Mouse (Mus musculus) forebrain, embryonic 15.5 days (tissue): ENCODE results near the gene Olfr668. TPM values are rescaled to one million over a fixed set of nuclear protein-coding genes. Genes with fewer than 3 reads are reported as not detected.
"Not testable (repeated sequence)": the region's sequence is repeated elsewhere in the genome, so short reads cannot be mapped to it uniquely, and the experiment has no call there.

Source experiments
- ATAC-seq: fragments of 200-750 bp; cut with Nextera tagmentation; replicated peaks from 2 replicates; pipeline ENCODE4 v1.8.0; 2017; ENCODE audit warnings: mild to moderate bottlenecking, moderate TSS enrichment, moderate library complexity
- H3K27ac ChIP-seq: fragments of 300-500 bp; sonication (generic); replicated peaks from 2 replicates; pipeline ENCODE4 v1.5.1; 2015; ENCODE audit warnings: mild to moderate bottlenecking, inconsistent platforms
- H3K27me3 ChIP-seq: fragments of 300-500 bp; sonication (generic); 2 replicates; pipeline ENCODE4 v1.6.1; 2015; ENCODE audit warnings: inconsistent platforms
- H3K36me3 ChIP-seq: fragments of 300-500 bp; sonication (generic); 2 replicates; pipeline ENCODE4 v1.6.1; 2015; ENCODE audit warnings: mild to moderate bottlenecking, inconsistent platforms
- H3K4me1 ChIP-seq: fragments of 300-500 bp; sonication (generic); 2 replicates; pipeline ENCODE4 v1.6.1; 2015; ENCODE audit warnings: inconsistent platforms
- H3K4me2 ChIP-seq: fragments of 300-500 bp; sonication (generic); replicated peaks from 2 replicates; pipeline ENCODE4 v1.6.1; 2015; ENCODE audit warnings: mild to moderate bottlenecking, inconsistent platforms
- H3K4me3 ChIP-seq: fragments of 300-500 bp; sonication (generic); 2 replicates; pipeline ENCODE4 v1.5.1; 2015; ENCODE audit warnings: mild to moderate bottlenecking, inconsistent platforms
- H3K9ac ChIP-seq: fragments of 300-500 bp; sonication (generic); replicated peaks from 2 replicates; pipeline ENCODE4 v1.6.1; 2015; ENCODE audit warnings: mild to moderate bottlenecking, inconsistent platforms
- H3K9me3 ChIP-seq: fragments of 300-500 bp; sonication (generic); 2 replicates; pipeline ENCODE4 v1.6.1; 2016; ENCODE audit warnings: inconsistent platforms
- WGBS: fragments of 180-500 bp; shearing (Covaris S2); methylation state at CpG from one replicate; pipeline ENCODE4 v1.1.7; 2015; ENCODE audit warnings: mixed read lengths; 5-methylcytosine and 5-hydroxymethylcytosine counted together
- polyA plus RNA-seq: library from polyadenylated mRNA; unstranded; fragments of >200 nt; fragmentation: Nextera tagmentation; extraction: Ambion mirVana; gene quantifications from 2 replicates; pipeline ENCODE4 v1.2.1, GENCODE M21; 2015

The Olfr668 gene
- polyA plus RNA-seq: not detected in 2 replicates

DNA sequence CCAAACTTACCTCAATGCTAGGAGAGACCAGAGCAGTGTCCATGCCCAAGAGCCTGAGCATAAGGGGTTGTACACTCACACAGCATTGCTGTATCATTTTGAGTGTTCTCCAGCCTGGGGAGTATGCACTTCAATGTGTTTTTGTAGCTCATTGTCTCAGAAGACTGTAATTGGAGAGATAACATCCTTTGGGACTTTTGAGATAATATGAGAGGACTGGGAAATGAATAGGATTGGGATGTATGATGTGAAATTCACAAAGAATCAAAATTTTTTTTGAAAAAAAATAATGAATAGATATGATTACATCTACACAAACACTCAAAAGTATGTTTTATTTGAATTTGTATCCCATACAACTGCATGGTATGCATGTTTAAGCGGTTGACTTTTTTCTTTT is at the start of gene Olfr668:
Olfr668 (minus strand) TSS at position 101 of the 400 bp plus-strand sequence.
- H3K36me3 ChIP-seq: no peaks in the 10 kb centered on the region
- H3K27ac ChIP-seq: no peak within 1 kb of the TSS
- H3K9ac ChIP-seq: no peak within 1 kb of the TSS
- no peak within 1 kb of the TSS for H3K4me2 ChIP-seq
- no peaks in the 10 kb centered on the region for H3K27me3 ChIP-seq
- no peak for ATAC-seq
- no peak within 1 kb of the TSS for H3K4me3 ChIP-seq
- 80% methylated on average over 1 of the region's 1 CpGs for WGBS
- no peaks in the 10 kb centered on the region for H3K9me3 ChIP-seq
- H3K4me1 ChIP-seq: no peaks in the 10 kb centered on the region

DNA sequence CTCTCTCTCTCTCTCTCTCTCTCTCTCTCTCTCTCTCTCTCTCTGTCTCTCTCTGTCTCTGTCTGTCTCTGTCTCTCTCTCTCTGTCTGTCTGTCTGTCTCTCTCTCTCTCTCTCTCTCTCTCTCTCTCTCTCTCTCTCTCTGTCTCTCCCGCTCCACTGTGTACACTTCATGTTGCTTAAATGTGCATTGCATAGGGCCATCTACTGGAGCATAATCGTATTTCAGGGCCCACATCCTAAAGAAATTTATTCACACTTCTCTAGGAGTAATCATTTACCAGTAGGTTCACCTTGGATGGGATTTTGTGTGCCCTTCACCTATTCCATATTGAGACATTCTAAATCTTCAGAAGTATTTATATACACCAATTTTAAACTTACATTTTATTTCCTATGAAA is 44.6 kb upstream of the Olfr668 start:
- ATAC-seq, H3K36me3 ChIP-seq, H3K27ac ChIP-seq, H3K4me1 ChIP-seq, H3K4me3 ChIP-seq, H3K27me3 ChIP-seq, H3K9me3 ChIP-seq, H3K9ac ChIP-seq, H3K4me2 ChIP-seq: not testable (repeated sequence)
- WGBS: 79% methylated on average over 2 of the region's 2 CpGs

DNA sequence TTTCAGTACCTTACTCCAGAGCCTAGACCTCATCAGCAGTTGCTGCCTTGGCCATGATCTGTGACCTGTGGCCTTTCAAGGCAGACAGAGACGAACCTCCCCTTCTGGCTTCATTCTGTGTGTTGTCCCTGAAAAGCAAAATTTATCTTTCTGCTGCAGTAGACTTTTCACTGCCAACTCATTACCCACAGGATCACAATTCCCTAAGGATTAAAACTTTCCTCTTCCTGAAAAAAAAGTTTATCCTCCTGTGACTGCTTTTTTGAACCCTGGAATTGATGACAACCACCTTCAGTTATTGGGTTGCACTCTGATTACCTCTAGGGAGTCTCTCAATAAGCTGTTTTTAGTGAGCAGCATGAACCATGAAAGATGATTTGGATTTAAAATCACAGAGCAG is 34.7 kb upstream of the Olfr668 start, which contains the start of gene Olfr670:
Olfr670 (minus strand) TSS at position 101 of the 400 bp plus-strand sequence.
- 62% methylated on average over 1 of the region's 1 CpGs for WGBS
- ATAC-seq: no peak
- Histone ChIP-seq H3K4me3 (no peak within 1 kb of the TSS), H3K36me3 (no peaks in the 10 kb centered on the region), H3K9ac (no peak within 1 kb of the TSS), H3K9me3 (no peaks in the 10 kb centered on the region), H3K4me1 (no peaks in the 10 kb centered on the region), H3K4me2 (no peak within 1 kb of the TSS), H3K27ac (no peak within 1 kb of the TSS), H3K27me3 (no peaks in the 10 kb centered on the region)

DNA sequence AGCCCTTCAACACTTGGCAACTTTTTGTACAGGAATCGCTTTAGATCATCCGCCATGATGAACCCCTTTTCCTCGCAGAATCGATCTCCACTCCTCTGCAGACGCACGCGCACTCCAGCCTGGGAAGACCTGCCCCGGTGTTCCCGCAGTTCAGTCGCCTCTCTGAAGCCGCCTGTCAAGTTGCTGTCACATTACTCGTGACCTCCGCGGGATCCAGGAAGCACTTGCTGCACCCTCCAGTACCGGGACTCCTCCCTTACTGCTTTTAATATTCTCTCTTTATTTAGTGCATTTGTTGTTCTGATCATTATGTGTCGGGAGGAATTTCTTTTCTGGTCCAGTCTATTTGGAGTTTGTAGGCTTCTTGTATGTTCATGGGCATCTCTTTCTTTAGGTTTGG is 22.4 kb upstream of the Olfr668 start:
- H3K27me3 ChIP-seq, H3K9ac ChIP-seq, H3K36me3 ChIP-seq, H3K4me3 ChIP-seq, H3K4me2 ChIP-seq, H3K4me1 ChIP-seq, ATAC-seq, H3K27ac ChIP-seq, H3K9me3 ChIP-seq: not testable (repeated sequence)
- WGBS: 96% methylated on average over 16 of the region's 16 CpGs

DNA sequence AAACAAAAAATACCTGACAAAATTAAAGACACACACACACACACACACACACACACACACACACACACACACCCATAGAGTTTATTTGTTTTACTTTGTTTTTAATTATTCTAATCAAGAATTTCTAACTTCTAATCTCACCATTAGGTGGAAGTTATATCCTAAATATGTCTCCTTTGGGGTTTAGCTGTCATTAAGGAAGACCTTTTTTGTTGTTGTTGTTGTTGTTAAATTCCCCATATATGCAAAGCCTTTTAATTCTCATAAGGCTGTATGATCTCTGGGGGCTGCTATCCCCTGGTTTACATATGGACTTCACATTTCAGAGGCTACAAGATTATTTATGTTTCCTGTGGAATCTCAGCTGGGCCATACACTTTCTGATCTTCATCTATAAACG is 6.1 kb upstream of the Olfr668 start, which contains the start of gene Olfr669:
Olfr669 (plus strand) TSS at position 301 of the 400 bp plus-strand sequence.
- no peaks in the 10 kb centered on the region for H3K36me3 ChIP-seq
- no peaks in the 10 kb centered on the region for H3K4me1 ChIP-seq
- no peak within 1 kb of the TSS for H3K9ac ChIP-seq
- H3K27me3 ChIP-seq: no peaks in the 10 kb centered on the region
- whole genome bisulfite sequencing: 94% methylated on average over 1 of the region's 1 CpGs
- no peak for ATAC-seq
- no peak within 1 kb of the TSS for H3K27ac ChIP-seq
- H3K4me3 ChIP-seq: no peak within 1 kb of the TSS
- H3K4me2 ChIP-seq: no peak within 1 kb of the TSS
- no peaks in the 10 kb centered on the region for H3K9me3 ChIP-seq

DNA sequence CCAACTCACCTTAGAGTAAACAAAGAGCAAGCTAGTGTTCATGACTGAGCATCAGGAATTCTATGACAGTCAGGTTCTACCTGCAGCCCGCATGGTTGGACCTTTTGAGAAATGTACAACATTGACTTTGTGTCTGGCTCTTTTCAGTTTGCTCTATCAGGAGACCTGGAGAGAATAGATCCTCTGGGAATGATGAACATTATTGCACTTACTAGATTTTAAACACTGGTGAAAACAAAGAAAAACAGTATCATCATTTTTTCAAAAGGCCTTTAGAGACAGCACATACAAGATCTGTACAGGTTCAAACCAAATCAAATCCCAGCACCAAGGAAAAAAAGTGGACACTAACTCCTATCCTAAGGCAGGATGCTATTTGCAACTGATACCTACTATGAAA is 6.5 kb downstream of the Olfr668 start, which contains the start of gene Olfr667:
Olfr667 (minus strand) TSS at position 101 of the 400 bp plus-strand sequence.
- ATAC-seq: no peak
- Histone ChIP-seq H3K9me3 (no peaks in the 10 kb centered on the region), H3K36me3 (no peaks in the 10 kb centered on the region), H3K9ac (no peak within 1 kb of the TSS), H3K27ac (no peak within 1 kb of the TSS), H3K27me3 (no peaks in the 10 kb centered on the region), H3K4me2 (no peak within 1 kb of the TSS), H3K4me3 (no peak within 1 kb of the TSS), H3K4me1 (no peaks in the 10 kb centered on the region)
- 90% methylated on average over 1 of the region's 1 CpGs for WGBS

DNA sequence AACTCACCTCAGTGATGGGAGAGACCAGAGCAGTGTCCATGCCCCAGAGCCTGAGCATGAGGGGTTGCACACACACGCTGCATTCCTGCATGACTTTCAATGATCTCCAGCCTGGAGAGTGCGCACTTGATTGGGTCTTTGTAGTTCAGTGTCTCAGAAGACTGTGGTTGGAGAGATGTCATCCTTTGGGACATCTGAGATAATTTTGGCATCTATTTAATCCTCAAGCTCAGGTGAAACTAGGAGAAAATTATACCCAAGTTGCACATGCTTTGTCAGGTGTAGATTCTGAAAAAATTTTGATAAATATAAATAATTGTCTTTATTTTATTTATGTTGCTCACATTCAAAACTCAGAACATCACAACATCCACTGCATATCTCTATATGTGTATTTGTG is 32.0 kb downstream of the Olfr668 start, which contains the start of gene Olfr666:
Olfr666 (minus strand) TSS at position 101 of the 400 bp plus-strand sequence.
- no peaks in the 10 kb centered on the region for H3K27me3 ChIP-seq
- no peaks in the 10 kb centered on the region for H3K4me1 ChIP-seq
- H3K27ac ChIP-seq: no peak within 1 kb of the TSS
- H3K4me3 ChIP-seq: no peak within 1 kb of the TSS
- ATAC-seq: no peak
- no peak within 1 kb of the TSS for H3K4me2 ChIP-seq
- H3K9me3 ChIP-seq: no peaks in the 10 kb centered on the region
- no peaks in the 10 kb centered on the region for H3K36me3 ChIP-seq
- WGBS: 91% methylated on average over 2 of the region's 2 CpGs
- no peak within 1 kb of the TSS for H3K9ac ChIP-seq

DNA sequence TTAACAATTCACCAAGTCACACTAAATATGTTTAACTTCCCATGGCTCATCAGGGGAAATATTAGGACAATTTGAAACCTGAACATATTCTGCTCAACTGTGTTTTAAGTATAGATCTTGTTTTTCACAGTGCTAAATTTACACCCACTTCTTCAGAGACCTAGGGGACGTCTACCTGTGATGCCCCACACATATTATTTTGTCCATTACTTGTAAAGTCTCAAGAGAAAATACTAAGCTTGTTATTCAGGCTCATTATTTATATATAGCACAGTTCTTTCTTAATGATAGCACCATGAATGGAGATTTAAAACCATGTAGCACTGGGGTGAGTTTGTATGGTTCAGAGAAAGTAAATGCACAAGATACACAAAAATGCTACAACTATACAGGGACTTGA is 50.1 kb downstream of the Olfr668 start, which contains the start of gene Olfr665:
Olfr665 (plus strand) TSS at position 301 of the 400 bp plus-strand sequence.
- Histone ChIP-seq H3K4me2 (no peak within 1 kb of the TSS), H3K9ac (no peak within 1 kb of the TSS), H3K4me3 (no peak within 1 kb of the TSS), H3K4me1 (no peaks in the 10 kb centered on the region), H3K9me3 (no peaks in the 10 kb centered on the region), H3K27me3 (no peaks in the 10 kb centered on the region), H3K36me3 (no peaks in the 10 kb centered on the region), H3K27ac (no peak within 1 kb of the TSS)
- WGBS: 46% methylated on average over 1 of the region's 1 CpGs
- no peak for ATAC-seq

Other genes with a start within 250 kb of the Olfr668 start
- gene Olfr661, start 241.6 kb downstream of the Olfr668 start, polyA plus RNA-seq: not detected in 2 replicates
- gene Usp17le, start 150.6 kb downstream of the Olfr668 start, polyA plus RNA-seq: not detected in 2 replicates
- gene Usp17lb, start 85.5 kb downstream of the Olfr668 start, polyA plus RNA-seq: not detected in 2 replicates
- not detected in 2 replicates for gene Usp17la, start 71.0 kb downstream of the Olfr668 start, polyA plus RNA-seq
- not detected in 2 replicates for gene Olfr665, start 50.0 kb downstream of the Olfr668 start, polyA plus RNA-seq
- gene Olfr666, start 32.1 kb downstream of the Olfr668 start, polyA plus RNA-seq: not detected in 2 replicates
- gene Olfr667, start 6.6 kb downstream of the Olfr668 start, polyA plus RNA-seq: not detected in 2 replicates
- gene Olfr669, start 6.2 kb upstream of the Olfr668 start, polyA plus RNA-seq: not detected in 2 replicates
- not detected in 2 replicates for gene Olfr670, start 34.6 kb upstream of the Olfr668 start, polyA plus RNA-seq
- gene Olfr671, start 51.1 kb upstream of the Olfr668 start, polyA plus RNA-seq: not detected in 2 replicates
- gene Olfr672, start 74.0 kb upstream of the Olfr668 start, polyA plus RNA-seq: not detected in 2 replicates
- not detected in 2 replicates for gene Olfr675, start 100.4 kb upstream of the Olfr668 start, polyA plus RNA-seq
- not detected in 2 replicates for gene Olfr676, start 104.6 kb upstream of the Olfr668 start, polyA plus RNA-seq
- gene Olfr677, start 123.3 kb upstream of the Olfr668 start, polyA plus RNA-seq: not detected in 2 replicates
- not detected in 2 replicates for gene Olfr678, start 136.4 kb upstream of the Olfr668 start, polyA plus RNA-seq
- not detected in 2 replicates for gene Olfr679, start 153.1 kb upstream of the Olfr668 start, polyA plus RNA-seq
- not detected in 2 replicates for gene Olfr680-ps1, start 164.8 kb upstream of the Olfr668 start, polyA plus RNA-seq
- gene Olfr681, start 188.8 kb upstream of the Olfr668 start, polyA plus RNA-seq: not detected in 2 replicates
- not detected in 2 replicates for gene Olfr683, start 219.0 kb upstream of the Olfr668 start, polyA plus RNA-seq
- gene Olfr684, start 235.6 kb upstream of the Olfr668 start, polyA plus RNA-seq: not detected in 2 replicates